8 mouse cellular contexts compared by ENCODE assay signal in genomic region chr2:13237140-13237901, GRCm38 (mm10). TPM values are rescaled to one million over a fixed set of nuclear protein-coding genes. Genes with fewer than 3 reads are reported as not detected.
A peak's percentile ranks its signal among the peaks of the same experiment; 100 is the strongest.
DNase-seq lines count a peak whose midpoint lies in the region; ATAC-seq and TF ChIP-seq lines count a peak whose summit lies in the region.

No protein-coding gene starts in this region.

- in situ Hi-C loops in ES-E14 (cut with MboI; ENCODE audit: low sequenced_read_pairs in 2 of 2, unreplicated experiment in 2 of 2), result no loop called here

- no peak for TF ChIP-seq EP300 in heart, adult 2 months (IDR thresholded peaks at IDR 0.05; ENCODE audit: insufficient read depth, low read depth, low read length)
- peak; percentile 44; the same call in 1 of the 2 replicates for TF ChIP-seq EP300 in lung, postnatal 0 days (IDR thresholded peaks at IDR 0.05)

- TF ChIP-seq CTCF in heart, adult 2 months (IDR thresholded peaks at IDR 0.05), result peak; percentile 94
- TF ChIP-seq CTCF in layer of hippocampus, adult 2 months (conservative IDR thresholded peaks at IDR 0.05), result peak; percentile 96
- TF ChIP-seq CTCF in lung, postnatal 0 days (IDR thresholded peaks at IDR 0.05), result peak; percentile 76

- peaks cover 2% of the 10 kb centered on the region; the same call in 1 of the 2 replicates for H3K4me1 ChIP-seq in heart, adult 2 months (ENCODE audit: control insufficient read depth, insufficient read depth, low read length)
- H3K4me1 ChIP-seq in heart, embryonic 11.5 days (ENCODE audit: control insufficient read depth, insufficient read depth, low read length), result peaks cover 17% of the 10 kb centered on the region
- H3K4me1 ChIP-seq in ES-E14 (ENCODE audit: control insufficient read depth in 2 of 2, insufficient read depth in 2 of 2, low read length in 2 of 2, poor library complexity in 1 of 2), result no peaks in the 10 kb centered on the region
- no peaks in the 10 kb centered on the region for H3K4me1 ChIP-seq in lung, postnatal 0 days (ENCODE audit: insufficient read depth, low read depth, low read length)

- no peak overlapping the region for H3K4me3 ChIP-seq in heart, adult 2 months
- no peak overlapping the region for H3K4me3 ChIP-seq in heart, embryonic 11.5 days (ENCODE audit: low read depth, low read length)
- no peak overlapping the region for H3K4me3 ChIP-seq in ES-E14 (ENCODE audit: insufficient read depth in 1 of 2, low read depth in 1 of 2, low read length in 2 of 2, poor library complexity in 1 of 2, severe bottlenecking in 1 of 2)
- no peak overlapping the region for H3K4me3 ChIP-seq in layer of hippocampus, adult 2 months
- no peak overlapping the region for H3K4me3 ChIP-seq in lung, postnatal 0 days (ENCODE audit: low read depth, low read length)

- no peaks in the 10 kb centered on the region for H3K79me2 ChIP-seq in heart, adult 2 months (replicated peaks; ENCODE audit: control insufficient read depth, insufficient read depth, low read length)

- no peak for TF ChIP-seq POLR2A in heart, adult 2 months (IDR thresholded peaks at IDR 0.05; ENCODE audit: insufficient read depth, low read depth, low read length)

- H3K4me2 ChIP-seq in heart, embryonic 11.5 days, result no peak overlapping the region
- H3K4me2 ChIP-seq in lung, postnatal 0 days (replicated peaks; ENCODE audit: low read depth, low read length), result no peak overlapping the region

- H3K36me3 ChIP-seq in heart, adult 2 months (ENCODE audit: control insufficient read depth, insufficient read depth, low read length), result peaks cover 2% of the 10 kb centered on the region; the same call in 1 of the 2 replicates
- no peaks in the 10 kb centered on the region for H3K36me3 ChIP-seq in heart, embryonic 11.5 days (ENCODE audit: control insufficient read depth, insufficient read depth, low read length)
- H3K36me3 ChIP-seq in ES-E14 (ENCODE audit: control insufficient read depth, insufficient read depth, low read length, poor library complexity, severe bottlenecking), result peaks cover 5% of the 10 kb centered on the region
- no peaks in the 10 kb centered on the region for H3K36me3 ChIP-seq in lung, postnatal 0 days (ENCODE audit: insufficient read depth, low read length)

- ATAC-seq in heart, embryonic 11.5 days (replicated peaks; ENCODE audit: insufficient number of reproducible peaks, low FRiP score, low TSS enrichment), result no peak
- peak; percentile 76 for ATAC-seq in lung, postnatal 0 days

- H3K9me3 ChIP-seq in heart, embryonic 11.5 days (replicated peaks; ENCODE audit: control insufficient read depth, low read length), result no peaks in the 10 kb centered on the region
- H3K9me3 ChIP-seq in ES-E14 (ENCODE audit: control insufficient read depth, insufficient read depth, low read depth, low read length), result no peaks in the 10 kb centered on the region
- no peaks in the 10 kb centered on the region for H3K9me3 ChIP-seq in lung, postnatal 0 days (ENCODE audit: low read length)

- no peaks in the 10 kb centered on the region for H3K27me3 ChIP-seq in heart, adult 2 months (ENCODE audit: control insufficient read depth, insufficient read depth, low read length)
- H3K27me3 ChIP-seq in heart, embryonic 11.5 days (ENCODE audit: control insufficient read depth, insufficient read depth, low read length), result no peaks in the 10 kb centered on the region
- no peaks in the 10 kb centered on the region for H3K27me3 ChIP-seq in lung, postnatal 0 days (replicated peaks; ENCODE audit: insufficient read depth, low read length)

- DNase-seq in heart, adult 2 months, result peak; percentile 27 to 37
- DNase-seq in ES-E14 (ENCODE audit: low read depth, low spot score), result peak; percentile 27
- DNase-seq in cerebellum, adult 18-20 months, result peak; percentile 40 to 42
- DNase-seq in frontal cortex, postnatal 25 days (ENCODE audit: low spot score in 2 of 2), result peak; percentile 15 to 28
- DNase-seq in layer of hippocampus, adult 2 months (ENCODE audit: low spot score in 2 of 2), result peak; percentile 66 to 67
- DNase-seq in lung, postnatal 0 days (ENCODE audit: low spot score), result peak; percentile 82
- peak; percentile 30 for DNase-seq in right cerebral cortex, postnatal 14 days

- intact Hi-C loops in heart, adult 2 months (cut with DNase I), result loop anchor here (5.0 kb wide), 2 partner anchors 530 to 780 kb away; no protein-coding TSS in a partner anchor

- no peak overlapping the region for H3K27ac ChIP-seq in heart, adult 2 months
- no peak overlapping the region for H3K27ac ChIP-seq in heart, embryonic 11.5 days (ENCODE audit: low read depth, low read length)
- H3K27ac ChIP-seq in ES-E14 (ENCODE audit: insufficient read depth, low read depth, low read length, poor library complexity, severe bottlenecking), result no peak overlapping the region
- no peak overlapping the region for H3K27ac ChIP-seq in layer of hippocampus, adult 2 months
- H3K27ac ChIP-seq in lung, postnatal 0 days (ENCODE audit: low read length), result no peak overlapping the region

- WGBS in heart, adult 2 months, result 76% methylated on average over 8 of the region's 8 CpGs
- WGBS in heart, embryonic 11.5 days (ENCODE audit: insufficient replicate concordance), result 68% methylated on average over 8 of the region's 8 CpGs
- WGBS in lung, postnatal 0 days, result 45% methylated on average over 8 of the region's 8 CpGs

- no peak overlapping the region for H3K9ac ChIP-seq in heart, adult 2 months (ENCODE audit: low read depth, low read length)
- H3K9ac ChIP-seq in heart, embryonic 11.5 days (ENCODE audit: low read depth, low read length), result no peak overlapping the region
- H3K9ac ChIP-seq in ES-E14 (ENCODE audit: insufficient read depth, low read depth, low read length, poor library complexity, severe bottlenecking), result no peak overlapping the region
- no peak overlapping the region for H3K9ac ChIP-seq in lung, postnatal 0 days (replicated peaks; ENCODE audit: low read depth)

TF ChIP-seq in ES-E14, 5 proteins besides CTCF, POLR2A, EP300 and RAD21:
- no peak for TF ChIP-seq MAFK (IDR thresholded peaks at IDR 0.05; ENCODE audit: insufficient read depth, low read depth, low read length)
- TF ChIP-seq ZC3H11A (IDR thresholded peaks at IDR 0.05; ENCODE audit: borderline replicate concordance, low read depth, low read length), result peak; percentile 61
- no peak for TF ChIP-seq ZNF384 (IDR thresholded peaks at IDR 0.05; ENCODE audit: low read depth, low read length)
- TF ChIP-seq CHD2 (IDR thresholded peaks at IDR 0.05; ENCODE audit: low read depth, low read length), result no peak
- no peak for TF ChIP-seq HCFC1 (IDR thresholded peaks at IDR 0.05; ENCODE audit: borderline replicate concordance, insufficient read depth, low read length)

RNA-seq across cellular contexts. Expression of gene Rsu1, which starts 33.9 kb away (rescaled TPM):
- 10 to 100 TPM; 39.9 to 47.1 TPM for total RNA-seq in heart, adult 2 months (2021)
- polyA plus RNA-seq in heart, adult 2 months (2012; rRNA removed), result 51.7 and 91.3 TPM in 2 replicates
- 142 and 147 TPM in 2 replicates for polyA plus RNA-seq in heart, embryonic 11.5 days (2014; fragmentation: Nextera tagmentation; extraction: Ambion mirVana)
- 63.4 and 65.1 TPM in 2 replicates for total RNA-seq in ES-E14 (2012; rRNA removed)
- total RNA-seq in layer of hippocampus, adult 2 months (2021), result 10 to 100 TPM; 36.2 to 36.5 TPM
- polyA plus RNA-seq in lung, postnatal 0 days (2015; fragmentation: Nextera tagmentation; extraction: Ambion mirVana), result 158 and 187 TPM in 2 replicates

Comparison
In these comparisons a context has a peak if more than half of its experiments do, and no peak if none do; other contexts are left out.
1. DNase-seq: peak in every context shown above with its lines; median percentile 82 in lung, postnatal 0 days; 66 in layer of hippocampus, adult 2 months; 41 in cerebellum, adult 18-20 months; 32 in heart, adult 2 months; 30 in right cerebral cortex, postnatal 14 days; 27 in ES-E14; 22 in frontal cortex, postnatal 25 days.